In the genomic region with DNA sequence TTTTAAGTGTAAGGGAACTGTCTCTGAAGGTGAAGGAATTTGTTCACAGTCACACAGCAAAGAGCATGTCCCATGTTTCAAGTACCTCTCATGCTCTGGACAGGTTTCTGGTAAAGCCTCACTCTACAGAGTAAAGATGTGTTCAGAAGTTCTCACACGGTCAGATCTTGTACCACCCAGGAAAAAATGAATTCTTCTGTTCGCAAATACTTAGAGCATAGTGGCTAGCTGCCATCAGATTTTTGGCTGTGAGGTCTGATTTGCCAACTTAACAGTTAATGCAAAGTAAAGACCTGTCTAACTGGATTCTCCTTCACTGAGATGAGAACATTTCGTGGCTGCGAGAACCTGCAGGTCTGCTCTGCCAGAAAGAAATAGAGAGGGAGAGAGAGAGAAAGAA, we compare ENCODE assay signal across 19 mouse cellular contexts. TPM values are rescaled to one million over a fixed set of nuclear protein-coding genes. Genes with fewer than 3 reads are reported as not detected.
A peak's percentile ranks its signal among the peaks of the same experiment; 100 is the strongest.
DNase-seq lines count a peak whose midpoint lies in the region; ATAC-seq and TF ChIP-seq lines count a peak whose summit lies in the region.
"Had no signal": no experiment of that assay in that cellular context is flagged by ENCODE, and none has a peak within 500 bp of the region (broad histone marks: within the 10 kb centered on the region; RNA-seq: fewer than 3 reads in every experiment).

No protein-coding gene starts in this region.

- peak overlapping the region; percentile 34; the same call in 1 of the 2 replicates for H3K9ac ChIP-seq in CH12.LX (ENCODE audit: insufficient read depth, low read depth)
- no peak overlapping the region for H3K9ac ChIP-seq in lung, embryonic 16.5 days (ENCODE audit: low read length)
- H3K9ac ChIP-seq in midbrain, embryonic 14.5 days (replicated peaks; ENCODE audit: low read length), result no peak overlapping the region
- H3K9ac ChIP-seq: forebrain, embryonic 12.5 days; hindbrain, embryonic 13.5 days had no signal

- H3K9me3 ChIP-seq in CH12.LX (replicated peaks; ENCODE audit: low read length), result no peaks in the 10 kb centered on the region
- H3K9me3 ChIP-seq in lung, embryonic 16.5 days (ENCODE audit: control insufficient read depth, low read length), result no peaks in the 10 kb centered on the region
- no peaks in the 10 kb centered on the region for H3K9me3 ChIP-seq in midbrain, embryonic 14.5 days (ENCODE audit: control insufficient read depth, low read length)
- H3K9me3 ChIP-seq: forebrain, embryonic 12.5 days; G1E; heart, embryonic 10.5 days; hindbrain, embryonic 13.5 days had no signal

- peak; percentile 29; the same call in 1 of the 2 replicates for ATAC-seq in lung, embryonic 16.5 days (ENCODE audit: low read depth)
- no peak for ATAC-seq in midbrain, embryonic 14.5 days (ENCODE audit: low FRiP score, low TSS enrichment)
- ATAC-seq: forebrain, embryonic 16.5 days; hindbrain, postnatal 0 days had no signal

- in situ Hi-C loops in CH12.LX (cut with MboI; ENCODE audit: low pct_ligation_motif_present, low pct_unique_long_range_greater_than_20kb, low sequenced_read_pairs), result no loop called here

- DNase-seq in CH12.LX (ENCODE audit: extremely low read depth), result no peak
- DNase-seq in lung, postnatal 25 days (ENCODE audit: low spot score), result peak; percentile 67
- no peak for DNase-seq in midbrain, embryonic 14.5 days
- DNase-seq in Muller cell, postnatal 12 days (ENCODE audit: inconsistent ontology term), result no peak
- DNase-seq in ovary, postnatal 14 days (ENCODE audit: low spot score), result no peak
- DNase-seq: adrenal gland, postnatal 14 days; cerebellum, adult 2 months; cerebellum, postnatal 10 days; heart, adult 18-20 months; heart, postnatal 10 days had no signal

- H3K4me1 ChIP-seq in CH12.LX (ENCODE audit: control insufficient read depth in 1 of 2, insufficient read depth in 2 of 2), result peaks cover 0 to 13% of the 10 kb centered on the region in 2 experiments; a peak in 2 of 4 replicates
- H3K4me1 ChIP-seq in brown adipose tissue, adult 24 weeks (ENCODE audit: control insufficient read depth, insufficient read depth, insufficient read length, low read length), result no peaks in the 10 kb centered on the region
- peaks cover 10% of the 10 kb centered on the region; the same call in 1 of the 2 replicates for H3K4me1 ChIP-seq in lung, embryonic 16.5 days (replicated peaks; ENCODE audit: control insufficient read depth, insufficient read depth, low read length)
- 0 out of 2 replicates have a peak, but pooled peaks cover 3% of the 10 kb centered on the region for H3K4me1 ChIP-seq in midbrain, embryonic 14.5 days (ENCODE audit: control insufficient read depth, insufficient read depth, low read length)

- TF ChIP-seq EP300 in CH12.LX (IDR thresholded peaks at IDR 0.05; ENCODE audit: low read length), result no peak

- TF ChIP-seq POLR2A in CH12.LX (IDR thresholded peaks at IDR 0.05; ENCODE audit: low read depth, low read length), result no peak

- H3K4me3 ChIP-seq in CH12.LX (replicated peaks in 1 of 3; ENCODE audit: low read depth in 2 of 3, low read length in 2 of 3, poor library complexity in 1 of 3), result no peak overlapping the region
- no peak overlapping the region for H3K4me3 ChIP-seq in brown adipose tissue, adult 24 weeks (ENCODE audit: insufficient read depth, low read depth, low read length)
- 0 out of 2 replicates have a peak overlapping the region, but pooled peaks have one; percentile 8 for H3K4me3 ChIP-seq in lung, embryonic 16.5 days (ENCODE audit: low read length)
- no peak overlapping the region for H3K4me3 ChIP-seq in midbrain, embryonic 14.5 days (replicated peaks; ENCODE audit: low read depth, low read length)
- H3K4me3 ChIP-seq: forebrain, embryonic 12.5 days; heart, embryonic 10.5 days; hindbrain, embryonic 13.5 days had no signal

- TF ChIP-seq RAD21 in CH12.LX (IDR thresholded peaks at IDR 0.05; ENCODE audit: low read depth, low read length), result no peak

- dilution Hi-C loops in CH12.LX (cut with MboI; ENCODE audit: extremely low pct_ligation_motif_present, extremely low pct_unique_long_range_greater_than_20kb, low sequenced_read_pairs), result no loop called here

- TF ChIP-seq CTCF in CH12.LX (conservative IDR thresholded peaks at IDR 0.05 in 1 of 2, IDR thresholded peaks at IDR 0.05 in 1 of 2; ENCODE audit: low read depth in 2 of 2, low read length in 2 of 2), result no peak

- no peak overlapping the region for H3K4me2 ChIP-seq in CH12.LX (ENCODE audit: insufficient read depth, low read depth, poor library complexity, severe bottlenecking)
- peak overlapping the region; percentile 18 for H3K4me2 ChIP-seq in lung, embryonic 16.5 days (ENCODE audit: low read depth, low read length)
- no peak overlapping the region for H3K4me2 ChIP-seq in midbrain, embryonic 14.5 days (ENCODE audit: low read length)
- H3K4me2 ChIP-seq: forebrain, embryonic 12.5 days; hindbrain, embryonic 13.5 days had no signal

- peaks cover 2% of the 10 kb centered on the region for H3K27me3 ChIP-seq in CH12.LX (replicated peaks)
- no peaks in the 10 kb centered on the region for H3K27me3 ChIP-seq in lung, embryonic 16.5 days (ENCODE audit: control insufficient read depth, insufficient read depth, low read depth, low read length)
- no peaks in the 10 kb centered on the region for H3K27me3 ChIP-seq in midbrain, embryonic 14.5 days (ENCODE audit: control insufficient read depth, insufficient read depth, low read length)
- H3K27me3 ChIP-seq: forebrain, embryonic 12.5 days; hindbrain, embryonic 13.5 days had no signal

- 53% methylated on average over 4 of the region's 4 CpGs for WGBS in lung, embryonic 16.5 days
- 90% methylated on average over 4 of the region's 4 CpGs for WGBS in midbrain, embryonic 14.5 days

- H3K27ac ChIP-seq in CH12.LX (ENCODE audit: insufficient read depth, low read depth), result no peak overlapping the region
- peak overlapping the region; percentile 86 for H3K27ac ChIP-seq in brown adipose tissue, adult 24 weeks (replicated peaks; ENCODE audit: low read depth, low read length)
- H3K27ac ChIP-seq in lung, embryonic 16.5 days (ENCODE audit: low read length), result peak overlapping the region; percentile 89
- H3K27ac ChIP-seq in midbrain, embryonic 14.5 days (replicated peaks; ENCODE audit: low read depth, low read length), result no peak overlapping the region
- H3K27ac ChIP-seq: forebrain, embryonic 12.5 days; heart, embryonic 10.5 days; hindbrain, embryonic 13.5 days; hindbrain, postnatal 0 days had no signal

- H3K79me2 ChIP-seq in CH12.LX (replicated peaks; ENCODE audit: control insufficient read depth, extremely low read depth, insufficient read depth, poor library complexity, severe bottlenecking), result no peaks in the 10 kb centered on the region

- H3K36me3 ChIP-seq in CH12.LX (replicated peaks in 1 of 2; ENCODE audit: control insufficient read depth in 1 of 2, insufficient read depth in 1 of 2, low read length in 1 of 2), result peaks cover 0 to 3% of the 10 kb centered on the region in 2 experiments
- no peaks in the 10 kb centered on the region for H3K36me3 ChIP-seq in lung, embryonic 16.5 days (ENCODE audit: control insufficient read depth, insufficient read depth, low read length)
- peaks cover 10% of the 10 kb centered on the region for H3K36me3 ChIP-seq in midbrain, embryonic 14.5 days (ENCODE audit: control insufficient read depth, insufficient read depth, low read length)
- H3K36me3 ChIP-seq: heart, embryonic 10.5 days had no signal

TF ChIP-seq in CH12.LX, 34 proteins besides CTCF, POLR2A, EP300 and RAD21 (continues in another document):
- TF ChIP-seq TBP (conservative IDR thresholded peaks at IDR 0.05; ENCODE audit: low read depth, low read length) (no peak), SMC3 (IDR thresholded peaks at IDR 0.05; ENCODE audit: low read depth, low read length) (no peak), ETS1 (conservative IDR thresholded peaks at IDR 0.05; ENCODE audit: low read depth, low read length) (no peak), TCF12 (IDR thresholded peaks at IDR 0.05; ENCODE audit: low read depth, low read length) (no peak), ZC3H11A (IDR thresholded peaks at IDR 0.05; ENCODE audit: low read depth, low read length) (no peak), USF2 (conservative IDR thresholded peaks at IDR 0.05; ENCODE audit: low read depth, low read length) (no peak), ZMIZ1 (IDR thresholded peaks at IDR 0.05; ENCODE audit: low read depth, low read length) (no peak), NELFE (IDR thresholded peaks at IDR 0.05; ENCODE audit: low read depth, low read length) (no peak), CHD2 (IDR thresholded peaks at IDR 0.05; ENCODE audit: low read length) (no peak), MAX (IDR thresholded peaks at IDR 0.05; ENCODE audit: low read length) (no peak), ELF1 (IDR thresholded peaks at IDR 0.05; ENCODE audit: low read depth, low read length) (no peak), MAZ (IDR thresholded peaks at IDR 0.05; ENCODE audit: low read depth, low read length) (no peak), ZNF384 (IDR thresholded peaks at IDR 0.05; ENCODE audit: low read depth, low read length) (no peak), PAX5 (IDR thresholded peaks at IDR 0.05; ENCODE audit: low read length) (no peak), KAT2A (IDR thresholded peaks at IDR 0.05; ENCODE audit: insufficient replicate concordance, low read length) (no peak)

RNA-seq across cellular contexts. Expression of gene Coq7, which starts 1.9 kb away (rescaled TPM):
- 43.6 and 54.2 TPM in 2 replicates for total RNA-seq in CH12.LX (2012; rRNA removed)
- total RNA-seq in CH12.LX (2014; rRNA removed), result 38.8 and 42.1 TPM in 2 replicates
- 50.4 and 53.7 TPM in 2 replicates for polyA plus RNA-seq in CH12.LX (2012; ENCODE audit: insufficient read length, low read depth)
- 172 and 271 TPM in 2 replicates for polyA plus RNA-seq in brown adipose tissue, adult 24 weeks (2012; ENCODE audit: insufficient read depth, insufficient read length, missing spikeins)
- polyA plus RNA-seq in lung, embryonic 16.5 days (2015; fragmentation: Nextera tagmentation; extraction: Ambion mirVana), result 116 and 117 TPM in 2 replicates
- 93.7 and 103 TPM in 2 replicates for polyA plus RNA-seq in midbrain, embryonic 14.5 days (2014; fragmentation: Nextera tagmentation; extraction: Ambion mirVana)

RNA-seq across cellular contexts. Expression of gene Itpripl2, which starts 43.3 kb away (rescaled TPM):
- total RNA-seq in CH12.LX (2012; rRNA removed), result not detected in 2 replicates
- not detected in 2 replicates for total RNA-seq in CH12.LX (2014; rRNA removed)
- not detected in 2 replicates for polyA plus RNA-seq in CH12.LX (2012; ENCODE audit: insufficient read length, low read depth)
- polyA plus RNA-seq in brown adipose tissue, adult 24 weeks (2012; ENCODE audit: insufficient read depth, insufficient read length, missing spikeins), result 7.4 and 7.8 TPM in 2 replicates
- 6.9 and 7.5 TPM in 2 replicates for polyA plus RNA-seq in lung, embryonic 16.5 days (2015; fragmentation: Nextera tagmentation; extraction: Ambion mirVana)
- polyA plus RNA-seq in midbrain, embryonic 14.5 days (2014; fragmentation: Nextera tagmentation; extraction: Ambion mirVana), result 0.28 and 0.63 TPM in 2 replicates
- polyA plus RNA-seq: G1E had no signal

RNA-seq across cellular contexts. Expression of gene Tmc7, which starts 49.5 kb away (rescaled TPM):
- total RNA-seq in CH12.LX (2012; rRNA removed), result not detected in 2 replicates
- 0.13 TPM in 1 of 2 replicates, not detected in the other for total RNA-seq in CH12.LX (2014; rRNA removed)
- polyA plus RNA-seq in CH12.LX (2012; ENCODE audit: insufficient read length, low read depth), result 0.26 TPM in 1 of 2 replicates, not detected in the other
- 2.3 and 2.5 TPM in 2 replicates for polyA plus RNA-seq in brown adipose tissue, adult 24 weeks (2012; ENCODE audit: insufficient read depth, insufficient read length, missing spikeins)
- polyA plus RNA-seq in lung, embryonic 16.5 days (2015; fragmentation: Nextera tagmentation; extraction: Ambion mirVana), result 2.9 and 3.3 TPM in 2 replicates
- 4.3 and 5.9 TPM in 2 replicates for polyA plus RNA-seq in midbrain, embryonic 14.5 days (2014; fragmentation: Nextera tagmentation; extraction: Ambion mirVana)
- total RNA-seq: G1E; hematopoietic stem cell, adult 5-6 weeks had no signal
- polyA plus RNA-seq: G1E had no signal

Comparison
In these comparisons a context has a peak if more than half of its experiments do, and no peak if none do; other contexts are left out.
1. H3K27ac ChIP-seq: peak in brown adipose tissue, adult 24 weeks (single experiment) and lung, embryonic 16.5 days (single experiment); none in CH12.LX (single experiment) and midbrain, embryonic 14.5 days (single experiment).